Mouse (Mus musculus) heart, adult 9 months (tissue): ENCODE results near the gene Ero1lb.
"Not testable (repeated sequence)": the region's sequence is repeated elsewhere in the genome, so short reads cannot be mapped to it uniquely, and the experiment has no call there.

Source experiments
- DNase-seq, 2 experiments: peaks; one replicate each; pipeline ENCODE4 v3.0.0; 2022; ENCODE audit warnings: low spot score in 2 of 2

The Ero1lb gene

DNA sequence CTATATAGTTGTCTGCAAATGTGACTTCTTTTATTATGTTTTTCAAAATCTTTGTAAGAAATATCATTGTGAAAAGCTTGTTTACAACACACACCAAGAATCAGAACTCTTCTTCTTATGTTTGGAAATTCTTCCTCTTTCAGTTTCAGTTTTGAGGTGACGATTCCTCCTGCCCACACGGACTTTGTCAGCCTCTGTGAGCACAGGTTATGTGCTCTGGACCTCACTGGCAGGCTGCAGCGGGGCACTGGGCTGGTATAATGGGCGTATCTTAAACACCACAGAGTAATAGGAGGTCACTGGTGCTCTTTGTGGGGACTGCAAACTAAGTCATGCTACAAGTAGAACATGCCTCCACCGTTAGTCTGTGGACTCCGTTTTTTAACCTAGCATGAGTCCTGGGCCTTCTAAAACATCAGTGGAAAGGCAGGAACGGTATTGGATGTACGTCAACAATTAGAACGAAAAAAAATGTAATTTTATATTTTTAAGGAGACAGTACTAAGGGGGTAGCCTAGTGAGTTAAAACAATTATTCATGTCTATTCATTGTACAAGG is 9.4 kb downstream of the Ero1lb start:
- DNase-seq = no peak

DNA sequence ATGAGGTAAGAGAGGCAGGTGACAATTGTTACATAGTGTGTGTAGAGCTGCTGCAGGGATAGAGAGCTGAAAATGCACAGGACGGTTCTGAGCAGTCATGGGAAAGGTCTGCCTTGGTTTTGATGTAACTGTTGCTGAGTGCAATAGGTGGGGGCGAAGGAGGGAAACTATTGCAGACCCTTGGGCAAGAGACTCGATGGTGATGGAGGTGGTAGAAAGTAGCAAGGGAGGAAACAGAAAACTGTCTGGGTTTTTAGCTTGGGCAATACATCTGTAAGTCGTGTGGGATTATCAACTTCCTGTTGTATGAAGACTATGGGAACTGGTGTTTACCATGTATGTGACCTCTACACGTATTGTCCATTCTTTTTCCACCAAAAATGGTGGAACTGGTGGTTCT is 12.5 kb downstream of the Ero1lb start:
- DNase-seq = no peak

DNA sequence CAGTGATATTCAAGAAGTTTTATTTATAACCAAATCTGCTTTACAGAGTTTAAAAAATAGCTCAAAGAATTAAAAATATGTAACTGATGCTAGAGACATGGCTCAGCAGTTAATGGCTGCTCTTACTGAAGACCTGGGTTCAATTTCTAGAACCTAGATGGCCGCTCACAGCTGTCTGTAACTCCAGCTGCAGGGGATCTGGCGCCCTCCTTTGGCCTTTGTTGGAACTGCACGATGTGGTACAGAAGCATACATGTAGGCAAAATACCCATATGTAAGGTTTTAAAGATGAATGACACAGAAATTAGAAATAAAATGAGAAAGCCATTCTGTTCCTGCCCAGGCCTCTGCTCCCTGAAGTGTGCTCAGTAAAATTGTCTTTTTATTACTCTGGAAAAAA is 23.3 kb downstream of the Ero1lb start:
- DNase-seq = peak; percentile 4 to 28

DNA sequence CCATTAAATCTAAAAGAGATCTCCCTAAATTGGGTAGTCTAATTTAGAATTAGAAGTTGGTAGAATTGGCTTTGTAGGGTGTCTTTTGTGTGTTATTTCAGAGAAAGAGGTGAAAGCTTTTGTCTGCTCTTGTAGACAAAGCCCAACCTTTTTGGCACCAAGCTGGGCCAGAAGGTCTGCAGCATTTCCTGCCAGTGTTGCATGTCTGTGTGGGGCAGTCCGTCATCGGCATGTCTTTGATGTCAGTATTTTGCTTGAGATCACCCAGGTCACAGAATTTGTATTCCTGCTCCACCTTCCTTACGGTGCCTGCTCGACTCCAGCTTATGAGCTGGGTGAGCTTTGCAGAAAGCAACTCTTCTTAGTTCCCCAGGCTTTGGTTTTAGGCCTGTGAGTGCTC is 31.4 kb downstream of the Ero1lb start:
- peak in 1 of 2 experiments; percentile 0 for DNase-seq

DNA sequence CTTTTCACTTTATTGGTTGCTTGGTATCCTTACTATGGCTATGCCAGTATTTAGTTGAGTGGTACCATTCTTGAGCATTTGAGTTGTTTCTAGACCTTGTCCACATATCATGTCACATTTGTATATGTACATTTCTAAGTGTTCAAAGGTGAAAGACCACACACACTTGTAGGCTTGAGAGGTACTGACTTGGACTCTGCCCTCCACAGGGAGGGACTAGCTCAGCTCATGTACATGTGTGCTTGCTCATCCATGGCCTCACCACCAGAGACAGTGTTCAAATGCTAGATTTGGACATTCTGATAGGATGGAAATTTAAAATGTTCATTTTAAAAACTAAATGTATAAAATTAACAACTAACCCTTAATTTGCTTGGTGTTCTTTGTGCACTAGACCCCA is 44.5 kb downstream of the Ero1lb start:
- not testable (repeated sequence) for DNase-seq

DNA sequence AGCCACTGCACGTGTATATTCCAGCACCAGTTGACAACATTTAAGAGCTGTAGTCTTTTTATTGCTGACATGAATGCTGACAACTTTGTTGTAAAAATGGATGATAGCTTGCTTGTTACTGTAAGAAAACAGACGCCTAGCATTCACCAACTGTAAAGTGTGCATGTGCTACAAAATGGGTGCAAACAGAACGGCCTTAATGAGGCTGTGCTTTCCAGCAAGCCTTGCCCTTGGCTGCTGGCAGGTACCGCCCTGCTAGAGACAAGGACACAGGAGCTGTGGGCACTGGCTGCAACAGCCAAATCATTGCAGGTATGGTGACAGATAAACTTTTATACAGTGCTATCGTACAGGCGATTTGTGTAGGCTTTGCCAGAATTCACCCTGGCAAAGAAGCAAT is 48.4 kb downstream of the Ero1lb start:
- not testable (repeated sequence) for DNase-seq

DNA sequence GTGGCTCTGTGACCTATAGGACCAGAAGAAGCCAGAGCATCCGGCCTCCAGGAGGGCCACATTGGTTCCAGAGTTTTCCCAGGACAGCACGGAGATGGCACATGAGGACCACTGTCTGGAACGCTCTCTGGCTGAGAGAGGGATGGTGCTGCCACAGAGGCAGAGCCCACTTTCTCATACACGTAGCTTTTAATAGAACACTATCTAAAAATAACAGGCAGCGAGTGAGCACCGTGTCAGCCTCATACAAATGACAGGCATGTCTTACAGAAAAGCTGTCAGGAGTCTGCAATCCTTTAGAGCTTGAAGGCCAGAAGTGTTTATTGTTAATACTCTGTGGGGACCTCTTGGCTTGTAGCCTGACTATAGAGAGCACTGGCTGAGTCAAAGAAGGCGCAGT is 48.9 kb downstream of the Ero1lb start:
- DNase-seq = not testable (repeated sequence)

DNA sequence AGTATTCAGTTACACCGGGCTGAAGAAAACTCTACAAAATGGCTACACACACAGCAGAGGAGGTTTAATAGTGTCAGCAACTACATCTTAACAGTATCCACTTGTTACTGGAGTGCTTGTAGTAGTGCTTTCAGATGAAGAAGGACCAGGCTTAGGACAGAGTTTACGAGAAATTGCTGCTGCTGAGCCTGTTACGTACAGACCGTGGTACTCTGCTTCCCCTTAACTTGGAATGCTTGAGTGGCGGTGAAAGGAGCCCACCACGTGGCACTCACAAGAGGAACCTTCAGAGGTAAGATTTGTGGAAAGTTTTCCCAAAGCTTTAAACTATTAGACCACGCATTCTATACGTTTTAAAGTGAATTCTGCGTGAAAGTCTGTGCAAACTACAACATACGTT is 49.3 kb downstream of the Ero1lb start:
- not testable (repeated sequence) for DNase-seq

DNA sequence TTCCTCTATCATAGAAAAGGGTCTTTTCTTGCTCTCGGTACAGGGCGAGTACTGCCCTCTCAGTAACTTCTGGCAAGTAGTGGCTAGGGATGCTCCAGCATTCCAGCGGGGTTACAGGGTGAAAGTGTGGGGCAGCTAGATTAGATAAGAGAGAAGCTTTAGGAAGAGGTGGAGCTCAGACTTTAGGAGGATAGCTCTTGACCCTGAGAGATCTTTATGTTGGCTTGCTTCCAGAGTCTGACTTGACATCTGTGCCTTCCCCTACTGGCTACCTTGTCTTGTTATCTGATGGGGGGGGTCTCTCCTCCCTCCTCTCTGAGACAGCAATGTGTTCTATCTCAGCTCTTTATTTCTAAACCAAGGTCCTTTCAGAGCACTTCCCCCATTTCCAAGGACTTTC is 50.8 kb downstream of the Ero1lb start:
- DNase-seq = not testable (repeated sequence)

DNA sequence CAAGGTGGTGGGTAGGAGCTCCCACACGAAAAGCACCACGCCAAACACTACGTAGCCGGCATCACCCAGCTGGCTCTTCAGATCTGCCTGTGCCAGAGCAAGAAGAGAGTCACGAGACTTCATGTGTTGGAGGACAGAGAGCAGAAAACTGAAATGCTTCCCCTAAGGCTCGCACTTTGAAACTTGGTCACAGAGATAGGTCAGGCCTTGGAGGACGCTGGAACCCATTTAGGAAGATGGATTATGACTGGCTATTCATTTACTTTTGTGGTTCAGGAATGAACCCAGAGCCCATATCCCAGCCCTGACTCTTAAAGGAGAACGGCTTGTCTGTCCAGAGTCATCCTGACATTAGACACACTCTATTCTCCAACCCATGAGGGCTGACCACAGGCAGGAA is 54.1 kb downstream of the Ero1lb start:
- not testable (repeated sequence) for DNase-seq

DNA sequence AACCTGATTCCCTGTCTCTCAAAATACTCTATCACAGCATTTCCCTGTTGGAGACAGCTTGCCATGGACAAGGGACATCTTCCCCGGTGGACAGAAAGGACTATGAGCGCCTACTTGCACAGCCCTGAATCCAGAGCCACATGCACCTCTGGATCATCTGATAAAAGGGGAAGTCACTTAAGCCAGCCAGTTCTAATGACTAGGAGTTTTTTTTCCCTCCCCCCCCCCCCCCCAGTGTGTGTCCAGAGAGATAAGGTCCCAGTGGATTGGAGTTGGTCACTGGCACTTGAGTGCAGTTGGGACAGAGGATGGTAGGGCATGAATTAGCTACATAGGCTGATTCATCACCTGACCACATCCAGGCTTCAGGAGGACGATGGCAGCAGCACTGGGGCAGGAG is 60.4 kb downstream of the Ero1lb start:
- not testable (repeated sequence) for DNase-seq

DNA sequence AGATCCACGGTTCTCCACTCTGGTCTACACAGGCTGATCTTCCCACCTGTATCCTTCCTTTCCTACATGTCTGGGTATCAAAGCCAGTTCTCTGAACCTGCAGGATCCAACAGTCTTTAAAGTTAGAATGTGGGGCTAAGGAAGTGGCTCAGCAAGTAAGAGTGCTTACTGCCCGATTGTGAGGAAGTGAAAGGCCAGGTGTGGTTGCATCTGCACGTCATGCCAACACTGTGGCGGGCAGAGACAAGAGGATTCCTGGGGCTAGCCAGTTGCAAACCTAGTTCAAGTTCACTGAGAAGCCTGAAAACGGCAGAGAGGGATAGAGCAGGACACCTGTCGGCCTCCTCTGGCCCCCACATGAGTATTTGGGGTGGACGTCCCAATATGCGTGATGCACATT is 62.1 kb downstream of the Ero1lb start:
- DNase-seq = not testable (repeated sequence)

DNA sequence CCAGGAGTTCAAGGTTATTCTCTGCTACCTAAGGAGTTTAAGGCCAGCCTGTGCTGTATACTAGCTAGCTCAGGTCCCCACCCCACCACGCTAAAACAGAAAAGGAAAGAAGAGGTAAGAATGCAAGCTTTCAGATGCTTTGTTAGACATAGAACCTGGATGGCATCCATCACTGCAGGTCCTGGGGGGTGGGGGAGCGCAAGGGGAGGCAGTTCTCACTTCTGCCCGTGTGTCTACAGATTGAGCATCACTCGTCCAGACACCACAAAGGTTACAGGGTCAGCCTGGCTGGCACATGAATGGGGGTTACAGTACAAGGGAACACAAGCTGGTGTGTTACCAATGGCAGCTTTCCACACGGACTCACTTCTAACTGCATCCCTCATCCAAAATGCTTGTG is 62.5 kb downstream of the Ero1lb start:
- not testable (repeated sequence) for DNase-seq

DNA sequence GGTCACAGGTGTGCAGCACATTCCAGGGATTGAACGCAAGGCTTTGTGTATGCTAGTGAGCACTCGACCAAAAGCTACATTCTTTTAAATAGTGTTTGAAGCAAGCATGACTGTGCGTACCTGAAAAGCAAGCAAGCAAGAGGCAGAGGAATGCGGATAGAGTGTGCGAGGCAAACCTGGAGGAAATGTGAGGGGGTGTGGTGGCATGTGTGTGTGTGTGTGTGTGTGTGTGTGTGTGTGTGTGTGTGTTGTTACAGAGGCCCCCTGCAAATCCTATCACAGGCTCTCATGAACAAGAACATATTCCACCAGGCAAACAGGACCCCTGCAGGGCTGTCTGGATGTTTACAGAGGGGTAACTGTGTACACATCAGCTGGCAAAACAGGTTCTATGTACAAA is 64.6 kb downstream of the Ero1lb start:
- not testable (repeated sequence) for DNase-seq

DNA sequence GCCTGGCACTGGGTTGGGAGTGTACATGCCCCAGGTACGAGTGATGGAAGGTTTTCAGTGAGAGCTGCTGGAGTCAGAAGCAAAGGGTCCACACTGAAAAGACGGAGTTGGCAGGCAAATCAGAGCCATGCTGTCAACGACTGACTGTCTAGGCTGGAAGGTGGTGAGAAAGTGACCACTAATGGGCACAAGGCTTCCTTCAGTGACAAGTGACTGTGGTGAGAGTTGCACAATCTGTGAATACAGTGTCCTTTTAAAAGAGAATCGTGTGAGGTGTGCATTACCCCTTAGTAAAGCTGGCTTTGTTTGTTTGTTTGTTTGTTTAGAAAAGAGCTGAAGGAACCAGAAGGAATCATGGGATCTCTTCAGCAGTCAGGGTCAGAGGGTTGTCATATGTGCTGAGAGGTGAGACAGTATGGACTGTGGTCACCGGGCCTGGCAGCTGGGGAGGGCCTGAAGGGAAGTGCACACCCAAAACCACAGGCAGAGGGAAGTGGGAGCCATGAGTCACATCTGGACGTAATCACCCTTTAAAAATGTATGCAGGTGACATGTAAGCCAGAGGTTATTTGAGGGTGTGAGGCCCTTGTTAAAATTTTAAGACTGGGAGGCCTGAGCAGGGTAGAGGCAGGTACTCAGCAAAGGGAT is 69.4 kb downstream of the Ero1lb start:
- not testable (repeated sequence) for DNase-seq

DNA sequence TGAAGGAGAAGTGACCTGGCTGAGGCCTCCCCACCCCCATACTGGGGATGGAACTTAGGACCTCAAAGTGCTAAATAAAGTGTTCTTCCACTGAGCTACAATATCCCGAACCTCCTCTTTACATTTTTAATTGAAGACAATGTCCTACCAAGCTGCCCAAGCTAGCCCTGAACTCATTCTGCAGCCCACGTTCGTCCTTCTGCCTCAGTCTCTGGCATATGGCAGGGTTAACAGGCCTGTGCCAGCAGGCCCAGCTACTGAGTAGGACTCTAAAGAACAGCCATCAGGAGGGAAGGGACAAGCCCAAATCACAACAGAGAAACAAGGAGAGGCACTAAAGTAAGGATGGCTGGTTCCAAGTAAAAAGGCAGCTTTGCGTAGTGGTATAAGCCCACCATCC is 77.1 kb downstream of the Ero1lb start:
- not testable (repeated sequence) for DNase-seq

DNA sequence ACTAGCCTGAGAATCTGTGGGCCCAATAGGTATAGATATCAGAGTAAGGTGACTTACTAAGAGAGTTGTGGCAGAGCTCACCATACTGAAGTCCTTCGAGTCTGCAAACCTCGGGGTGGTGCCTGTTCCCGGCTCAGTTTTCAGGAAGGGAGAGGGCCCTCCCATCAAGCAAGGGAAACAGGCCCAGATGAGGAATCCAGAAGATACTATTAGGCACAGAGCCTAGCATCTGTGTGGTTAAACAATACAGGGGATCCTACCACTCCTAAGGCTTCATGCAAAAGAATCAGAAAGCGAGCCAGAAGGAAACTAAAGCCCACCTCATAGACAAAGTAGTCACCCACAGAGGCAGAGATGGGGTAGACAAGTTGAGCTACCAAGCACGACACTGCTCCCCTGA is 81.0 kb downstream of the Ero1lb start:
- DNase-seq = peak in 1 of 2 experiments; percentile 36

DNA sequence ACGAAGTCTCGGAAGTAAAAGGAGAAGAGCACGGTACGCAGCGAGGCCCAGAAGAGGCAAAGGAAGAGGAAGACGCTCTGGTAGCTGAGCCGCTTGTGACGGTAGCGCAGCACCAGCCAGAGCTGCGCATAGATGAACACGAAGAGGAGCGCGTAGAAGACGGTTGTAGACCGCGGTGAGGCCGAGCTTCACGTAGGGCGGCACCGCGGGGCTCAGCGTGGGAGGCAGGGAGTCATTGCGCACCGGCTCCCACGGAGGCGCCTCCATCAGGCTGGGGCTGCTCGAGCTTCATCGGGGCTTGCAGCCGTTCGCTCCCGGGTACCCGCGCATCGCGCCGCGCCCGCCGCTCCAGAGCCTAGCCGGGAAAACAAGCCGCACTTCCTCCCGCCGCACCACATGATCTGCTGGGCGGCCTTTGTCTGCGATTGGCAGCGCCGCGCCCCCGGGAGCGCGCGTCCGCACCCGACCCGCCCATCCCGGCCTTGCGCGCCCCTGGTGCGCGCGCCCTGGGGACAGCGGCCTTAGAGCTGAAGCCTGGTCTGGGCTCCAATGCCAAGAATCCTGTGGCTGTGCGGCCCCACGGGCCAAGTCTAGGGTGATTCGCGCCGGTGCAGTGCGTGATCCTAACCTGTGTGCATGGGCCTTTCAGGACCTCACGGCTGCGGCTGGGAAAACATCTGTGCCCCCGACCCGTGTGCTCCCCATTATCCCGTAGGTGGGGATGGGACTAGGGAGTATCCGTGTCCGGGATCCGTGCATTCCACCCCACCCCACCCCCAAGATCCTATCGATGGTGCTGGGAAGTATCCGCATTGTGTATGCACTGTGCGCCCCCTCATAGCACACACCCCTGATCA is 84.6 kb downstream of the Ero1lb start:
- peak; percentile 77 to 83 for DNase-seq

DNA sequence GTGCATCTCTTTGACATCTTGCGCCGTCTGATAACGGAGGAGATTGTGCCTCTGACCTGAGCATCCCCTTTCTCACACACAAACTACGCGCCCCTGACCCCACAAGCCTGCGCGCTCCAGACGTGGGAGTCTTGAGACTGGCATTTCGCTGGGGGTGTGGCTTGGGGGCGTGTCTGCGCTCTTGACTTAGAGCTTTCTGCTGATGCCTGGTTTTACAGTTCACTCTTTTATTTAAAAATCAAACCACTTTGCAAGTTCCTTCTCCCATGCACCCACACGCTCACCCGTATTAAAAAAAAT is 85.2 kb downstream of the Ero1lb start:
- peak; percentile 58 to 60 for DNase-seq
